ENCODE assay signal across 8 mouse cellular contexts in the genomic region with DNA sequence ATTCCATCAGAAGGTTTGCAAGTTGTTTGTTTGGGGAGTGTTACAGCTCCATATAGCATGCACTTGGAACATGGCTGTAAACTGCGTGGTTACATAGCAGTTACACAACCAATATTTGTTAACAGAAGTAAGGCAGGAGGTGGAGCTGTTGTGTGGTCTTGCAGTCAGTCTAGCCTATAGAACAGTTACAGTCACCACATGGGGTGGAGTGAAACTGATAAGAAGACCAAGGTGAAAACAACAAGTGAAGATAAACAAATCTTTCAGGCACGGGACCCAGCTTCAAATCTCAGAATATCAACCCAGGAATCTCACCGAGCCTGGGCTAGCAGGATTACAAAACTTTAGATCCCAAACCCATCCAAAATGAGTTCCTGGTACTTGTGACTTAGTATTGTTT. TPM values are rescaled to one million over a fixed set of nuclear protein-coding genes. Genes with fewer than 3 reads are reported as not detected.
DNase-seq lines count a peak whose midpoint lies in the region; ATAC-seq and TF ChIP-seq lines count a peak whose summit lies in the region.

No protein-coding gene starts in this region.

- peaks cover 34% of the 10 kb centered on the region for H3K36me3 ChIP-seq in heart, postnatal 0 days (replicated peaks; ENCODE audit: control insufficient read depth, insufficient read depth, low read length)
- peaks cover 22% of the 10 kb centered on the region for H3K36me3 ChIP-seq in intestine, embryonic 15.5 days
- H3K36me3 ChIP-seq in midbrain, embryonic 16.5 days (ENCODE audit: control insufficient read depth, insufficient read depth, low read length): peaks cover 20% of the 10 kb centered on the region

- WGBS in heart, postnatal 0 days: 48% methylated on average over 3 of the region's 3 CpGs
- WGBS in intestine, embryonic 15.5 days: 61% methylated on average over 3 of the region's 3 CpGs
- WGBS in midbrain, embryonic 16.5 days: 89% methylated on average over 3 of the region's 3 CpGs

- DNase-seq in heart, postnatal 0 days (ENCODE audit: low spot score): no peak
- DNase-seq in heart, postnatal 36 days: no peak
- DNase-seq in testis, postnatal 14 days (ENCODE audit: low spot score): no peak
- DNase-seq in layer of hippocampus, adult 9-11 months: no peak
- DNase-seq in right cerebral cortex, postnatal 14 days: no peak

- ATAC-seq in heart, postnatal 0 days (ENCODE audit: insufficient read depth, low read depth): no peak
- no peak for ATAC-seq in intestine, embryonic 15.5 days
- no peak for ATAC-seq in midbrain, embryonic 16.5 days

- H3K27me3 ChIP-seq in heart, postnatal 0 days (ENCODE audit: control insufficient read depth, insufficient read depth, low read length): no peaks in the 10 kb centered on the region
- no peaks in the 10 kb centered on the region for H3K27me3 ChIP-seq in intestine, embryonic 15.5 days (replicated peaks)
- no peaks in the 10 kb centered on the region for H3K27me3 ChIP-seq in midbrain, embryonic 16.5 days (ENCODE audit: control insufficient read depth, insufficient read depth, low read depth, low read length)

- H3K4me3 ChIP-seq in heart, postnatal 0 days (ENCODE audit: low read depth, low read length): peak overlapping the region; percentile 98
- peak overlapping the region; percentile 91 for H3K4me3 ChIP-seq in brown adipose tissue, adult 24 weeks (ENCODE audit: insufficient read depth, low read depth, low read length)
- H3K4me3 ChIP-seq in intestine, embryonic 15.5 days (replicated peaks): peak overlapping the region; percentile 97
- H3K4me3 ChIP-seq in midbrain, embryonic 16.5 days (ENCODE audit: low read depth, low read length): peak overlapping the region; percentile 98

- peak overlapping the region; percentile 98; the same call in 1 of the 2 replicates for H3K9ac ChIP-seq in heart, postnatal 0 days (replicated peaks; ENCODE audit: low read depth, low read length)
- 0 out of 2 replicates have a peak overlapping the region, but pooled peaks have one; percentile 92 for H3K9ac ChIP-seq in intestine, embryonic 15.5 days
- peak overlapping the region; percentile 96; the same call in 1 of the 2 replicates for H3K9ac ChIP-seq in midbrain, embryonic 16.5 days (ENCODE audit: low read depth, low read length)

- H3K9me3 ChIP-seq in heart, postnatal 0 days (replicated peaks; ENCODE audit: control insufficient read depth, low read length): no peaks in the 10 kb centered on the region
- no peaks in the 10 kb centered on the region for H3K9me3 ChIP-seq in intestine, embryonic 15.5 days
- no peaks in the 10 kb centered on the region for H3K9me3 ChIP-seq in midbrain, embryonic 16.5 days (replicated peaks; ENCODE audit: control insufficient read depth, low read length, poor library complexity, severe bottlenecking)

- intact Hi-C loops in heart, postnatal 36 days (cut with DNase I): no loop called here

- H3K4me1 ChIP-seq in heart, postnatal 0 days (ENCODE audit: control insufficient read depth, insufficient read depth): peaks cover 33% of the 10 kb centered on the region
- peaks cover 17% of the 10 kb centered on the region for H3K4me1 ChIP-seq in brown adipose tissue, adult 24 weeks (ENCODE audit: control insufficient read depth, insufficient read depth, insufficient read length, low read length)
- H3K4me1 ChIP-seq in intestine, embryonic 15.5 days (replicated peaks): peaks cover 21% of the 10 kb centered on the region
- peaks cover 20% of the 10 kb centered on the region for H3K4me1 ChIP-seq in midbrain, embryonic 16.5 days (ENCODE audit: control insufficient read depth, insufficient read depth, low read length)

- no peak for TF ChIP-seq CTCF in heart, postnatal 0 days (IDR thresholded peaks at IDR 0.05; ENCODE audit: low read depth)

- H3K4me2 ChIP-seq in heart, postnatal 0 days (ENCODE audit: low read depth, low read length): peak overlapping the region; percentile 94
- peak overlapping the region; percentile 90 for H3K4me2 ChIP-seq in intestine, embryonic 15.5 days (replicated peaks)
- H3K4me2 ChIP-seq in midbrain, embryonic 16.5 days (ENCODE audit: low read length): peak overlapping the region; percentile 64

- peak overlapping the region; percentile 98 for H3K27ac ChIP-seq in heart, postnatal 0 days (ENCODE audit: low read depth)
- no peak overlapping the region for H3K27ac ChIP-seq in brown adipose tissue, adult 24 weeks (replicated peaks; ENCODE audit: low read depth, low read length)
- no peak overlapping the region for H3K27ac ChIP-seq in intestine, embryonic 15.5 days
- H3K27ac ChIP-seq in midbrain, embryonic 16.5 days (ENCODE audit: low read length): no peak overlapping the region

- TF ChIP-seq EP300 in heart, postnatal 0 days (IDR thresholded peaks at IDR 0.05; ENCODE audit: low read depth): no peak

RNA-seq across cellular contexts. Expression of a gene that starts 1.6 kb away (rescaled TPM):
- total RNA-seq in heart, postnatal 0 days (2014; rRNA removed; ENCODE audit: low replicate concordance): 71.6 and 120 TPM in 2 replicates
- 3.6 and 4.0 TPM in 2 replicates for polyA plus RNA-seq in heart, postnatal 0 days (2015; fragmentation: Nextera tagmentation; extraction: Ambion mirVana)
- total RNA-seq in heart, postnatal 36 days (2021): 10 to 100 TPM; 85.6 to 89.1 TPM
- polyA plus RNA-seq in brown adipose tissue, adult 24 weeks (2012; ENCODE audit: insufficient read depth, insufficient read length, missing spikeins): 49.2 and 105 TPM in 2 replicates
- polyA plus RNA-seq in intestine, embryonic 15.5 days (2015; fragmentation: Nextera tagmentation; extraction: Ambion mirVana): 3.4 and 4.5 TPM in 2 replicates
- 5.7 and 6.0 TPM in 2 replicates for polyA plus RNA-seq in midbrain, embryonic 16.5 days (2015; fragmentation: Nextera tagmentation; extraction: Ambion mirVana)

RNA-seq across cellular contexts. Expression of a gene that starts 36.9 kb away (rescaled TPM):
- total RNA-seq in heart, postnatal 0 days (2014; rRNA removed; ENCODE audit: low replicate concordance): 25.9 and 35.5 TPM in 2 replicates
- polyA plus RNA-seq in heart, postnatal 0 days (2015; fragmentation: Nextera tagmentation; extraction: Ambion mirVana): 35.5 and 38.9 TPM in 2 replicates
- 10 to 100 TPM; 17.7 to 22.5 TPM for total RNA-seq in heart, postnatal 36 days (2021)
- 10.6 and 13.5 TPM in 2 replicates for polyA plus RNA-seq in brown adipose tissue, adult 24 weeks (2012; ENCODE audit: insufficient read depth, insufficient read length, missing spikeins)
- polyA plus RNA-seq in intestine, embryonic 15.5 days (2015; fragmentation: Nextera tagmentation; extraction: Ambion mirVana): 42.6 and 44.5 TPM in 2 replicates
- 69.0 and 76.5 TPM in 2 replicates for polyA plus RNA-seq in midbrain, embryonic 16.5 days (2015; fragmentation: Nextera tagmentation; extraction: Ambion mirVana)

RNA-seq across cellular contexts. Expression of a gene that starts 50.1 kb away (rescaled TPM):
- 34.3 and 39.9 TPM in 2 replicates for total RNA-seq in heart, postnatal 0 days (2014; rRNA removed; ENCODE audit: low replicate concordance)
- polyA plus RNA-seq in heart, postnatal 0 days (2015; fragmentation: Nextera tagmentation; extraction: Ambion mirVana): 18.0 and 20.6 TPM in 2 replicates
- 10 to 100 TPM; 27.2 to 28.4 TPM for total RNA-seq in heart, postnatal 36 days (2021)
- polyA plus RNA-seq in brown adipose tissue, adult 24 weeks (2012; ENCODE audit: insufficient read depth, insufficient read length, missing spikeins): 15.3 and 15.4 TPM in 2 replicates
- polyA plus RNA-seq in intestine, embryonic 15.5 days (2015; fragmentation: Nextera tagmentation; extraction: Ambion mirVana): 27.4 and 29.9 TPM in 2 replicates
- polyA plus RNA-seq in midbrain, embryonic 16.5 days (2015; fragmentation: Nextera tagmentation; extraction: Ambion mirVana): 51.4 and 53.6 TPM in 2 replicates

RNA-seq across cellular contexts. Expression of a gene that starts 53.0 kb away (rescaled TPM):
- total RNA-seq in heart, postnatal 0 days (2014; rRNA removed; ENCODE audit: low replicate concordance): 38.4 and 60.6 TPM in 2 replicates
- polyA plus RNA-seq in heart, postnatal 0 days (2015; fragmentation: Nextera tagmentation; extraction: Ambion mirVana): 17.3 and 17.8 TPM in 2 replicates
- 10 to 100 TPM; 24.2 to 25.0 TPM for total RNA-seq in heart, postnatal 36 days (2021)
- 25.5 and 29.5 TPM in 2 replicates for polyA plus RNA-seq in brown adipose tissue, adult 24 weeks (2012; ENCODE audit: insufficient read depth, insufficient read length, missing spikeins)
- polyA plus RNA-seq in intestine, embryonic 15.5 days (2015; fragmentation: Nextera tagmentation; extraction: Ambion mirVana): 18.7 and 19.4 TPM in 2 replicates
- 20.6 and 21.3 TPM in 2 replicates for polyA plus RNA-seq in midbrain, embryonic 16.5 days (2015; fragmentation: Nextera tagmentation; extraction: Ambion mirVana)
